Mouse (Mus musculus): Measurements from ENCODE around the gene Efcab2. TPM values are rescaled to one million over a fixed set of nuclear protein-coding genes. Genes with fewer than 3 reads are reported as not detected.
"Not testable (repeated sequence)": the region's sequence is repeated elsewhere in the genome, so short reads cannot be mapped to it uniquely, and the experiment has no call there.

Gene Efcab2
- total RNA-seq, 2 experiments from 2014 or later, result 8.9 to 10.8 TPM

GRCm38 (mm10) chr1:178406765-178407645 lies 1.1 kb downstream of the Efcab2 start:
- no peak for DNase-seq (ENCODE audit: extremely low spot score in 1 of 2, low spot score in 2 of 2)
- TF ChIP-seq CTCF (IDR thresholded peaks at IDR 0.05), result no peak
- intact Hi-C loops (cut with DNase I), result loop anchor here (1.0 to 2.0 kb wide), 4 partner anchors 38 to 89 kb away; partner anchors contain the start of gene Hnrnpu
- H3K27ac ChIP-seq, result peak overlapping the region; percentile 100
- peak overlapping the region; percentile 100 for H3K4me3 ChIP-seq

DNA sequence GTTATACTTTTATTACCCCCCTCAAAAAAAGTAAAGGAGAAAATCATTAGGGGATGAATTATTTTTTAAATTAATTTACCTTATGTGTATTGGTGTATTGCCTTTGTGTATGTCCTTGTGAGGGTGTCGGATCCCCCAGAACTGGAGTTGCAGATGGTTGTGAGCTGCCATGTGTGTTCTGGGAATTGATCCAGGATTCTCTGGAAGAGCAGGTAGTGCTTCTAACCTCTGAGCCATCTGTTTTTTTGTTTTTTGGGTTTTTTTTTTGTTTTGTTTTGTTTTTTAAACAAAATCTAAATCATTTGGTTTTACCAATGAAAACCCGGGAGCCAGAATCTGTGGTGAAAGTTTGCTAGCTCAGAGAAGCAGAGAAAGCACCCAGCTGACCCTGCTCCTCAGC lies 1.8 kb downstream of the Efcab2 start:
- DNase-seq (ENCODE audit: extremely low spot score in 1 of 2, low spot score in 2 of 2), result no peak
- TF ChIP-seq CTCF (IDR thresholded peaks at IDR 0.05), result no peak
- intact Hi-C loops (cut with DNase I), result loop anchor here (2.0 kb wide), 1 partner anchor 41 kb away; no protein-coding TSS in a partner anchor

GRCm38 (mm10) chr1:178408901-178409361 lies 3.0 kb downstream of the Efcab2 start:
- Histone ChIP-seq H3K27ac (no peak overlapping the region), H3K4me3 (no peak overlapping the region)
- DNase-seq (ENCODE audit: extremely low spot score in 1 of 2, low spot score in 2 of 2), result no peak
- TF ChIP-seq CTCF (IDR thresholded peaks at IDR 0.05), result no peak
- intact Hi-C loops (cut with DNase I), result no loop called here

More for the DNA sequence above, 1.8 kb downstream of the Efcab2 start:
- no peak overlapping the region for H3K27ac ChIP-seq
- H3K4me3 ChIP-seq, result no peak overlapping the region

GRCm38 (mm10) chr1:178413367-178413766 lies 7.5 kb downstream of the Efcab2 start:
- H3K27ac ChIP-seq; intact Hi-C loops (cut with DNase I); H3K4me3 ChIP-seq; DNase-seq (ENCODE audit: extremely low spot score in 1 of 2, low spot score in 2 of 2): not testable (repeated sequence)

DNA sequence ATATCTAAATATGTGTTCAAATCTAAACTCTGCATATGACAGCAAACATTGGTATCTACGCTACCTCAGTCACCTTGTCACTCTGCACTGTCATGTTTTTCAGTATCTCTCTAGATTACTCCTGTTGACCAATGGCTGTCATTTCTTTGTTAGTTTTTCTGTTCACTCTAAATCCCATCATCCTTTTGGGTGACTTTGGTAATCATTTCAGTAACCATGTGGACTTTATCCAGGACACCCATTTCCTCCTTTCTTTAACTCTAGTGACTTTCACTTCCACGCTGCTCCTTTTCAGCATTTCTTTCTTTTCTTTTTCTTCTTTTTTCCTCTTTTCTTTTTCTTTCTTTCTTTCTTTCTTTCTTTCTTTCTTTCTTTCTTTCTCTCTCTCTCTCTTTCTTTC lies 13.7 kb downstream of the Efcab2 start:
- DNase-seq (ENCODE audit: extremely low spot score in 1 of 2, low spot score in 2 of 2), result no peak
- H3K4me3 ChIP-seq, result no peak overlapping the region

DNA sequence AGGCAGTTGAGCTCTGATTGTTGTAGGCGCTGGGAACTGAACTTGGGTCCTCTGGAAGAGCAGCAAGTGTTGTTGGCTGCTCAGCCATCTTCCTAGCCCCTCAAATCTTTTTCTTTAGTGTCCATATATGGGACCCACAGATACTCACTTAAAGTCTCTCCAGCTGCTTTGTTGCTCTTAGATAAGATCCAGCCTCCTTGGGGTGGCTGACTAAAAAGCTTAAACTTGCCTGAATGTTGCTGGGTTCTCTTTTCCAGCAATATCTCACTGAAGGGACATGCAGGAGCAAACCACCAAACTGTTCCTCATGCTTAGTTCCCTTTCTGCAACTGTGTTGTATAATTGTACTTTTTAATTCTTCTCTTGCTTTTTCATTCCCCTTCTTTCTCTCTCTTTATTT lies 17.8 kb downstream of the Efcab2 start:
- H3K4me3 ChIP-seq, result no peak overlapping the region
- TF ChIP-seq CTCF (IDR thresholded peaks at IDR 0.05), result no peak
- no peak overlapping the region for H3K27ac ChIP-seq
- DNase-seq (ENCODE audit: extremely low spot score in 1 of 2, low spot score in 2 of 2), result no peak
- intact Hi-C loops (cut with DNase I), result no loop called here

More for the DNA sequence above, 13.7 kb downstream of the Efcab2 start:
- TF ChIP-seq CTCF (IDR thresholded peaks at IDR 0.05), result no peak
- H3K27ac ChIP-seq, result no peak overlapping the region
- intact Hi-C loops (cut with DNase I), result no loop called here

DNA sequence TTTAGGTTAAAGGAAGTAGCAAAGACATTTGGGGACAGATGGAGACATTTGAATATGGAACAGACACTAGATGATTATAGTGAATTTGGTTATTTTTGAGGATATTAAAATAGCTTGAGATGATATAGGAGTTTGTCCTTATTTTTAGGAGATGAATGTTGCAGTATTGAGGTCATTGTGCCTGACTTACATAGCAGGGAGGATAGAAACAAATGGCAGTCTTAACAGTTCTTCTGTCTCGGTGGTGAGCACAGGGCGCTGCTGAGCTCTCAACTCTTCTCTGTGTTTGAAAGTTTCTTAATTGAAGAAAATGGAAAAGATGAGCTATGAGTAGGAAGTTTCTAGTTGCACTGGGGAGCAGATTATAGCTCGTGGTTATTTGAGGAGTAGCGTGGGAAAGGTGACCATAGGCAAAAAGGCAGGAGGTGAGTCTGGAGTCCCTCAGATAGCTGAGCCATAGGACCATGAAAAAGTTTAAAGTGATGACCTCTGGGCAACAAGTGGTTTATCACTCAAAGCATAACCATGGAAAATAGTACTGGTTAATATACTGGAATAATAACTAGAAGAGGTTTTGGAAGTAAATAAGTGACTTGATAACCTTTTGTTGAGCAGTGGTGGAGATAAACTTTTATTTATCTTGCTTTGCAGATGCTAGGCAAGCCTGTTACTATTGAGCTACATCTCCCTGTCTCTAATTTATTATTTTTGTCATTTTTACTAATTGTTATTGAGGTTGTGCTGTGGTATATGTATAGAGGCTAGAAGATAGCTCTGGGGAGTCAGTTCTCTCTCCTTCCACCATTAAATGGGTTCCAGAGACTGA lies 25.9 kb downstream of the Efcab2 start:
- no peak for TF ChIP-seq CTCF (IDR thresholded peaks at IDR 0.05)
- Histone ChIP-seq H3K27ac (no peak overlapping the region), H3K4me3 (no peak overlapping the region)
- DNase-seq (ENCODE audit: extremely low spot score in 1 of 2, low spot score in 2 of 2), result no peak
- intact Hi-C loops (cut with DNase I), result no loop called here

DNA sequence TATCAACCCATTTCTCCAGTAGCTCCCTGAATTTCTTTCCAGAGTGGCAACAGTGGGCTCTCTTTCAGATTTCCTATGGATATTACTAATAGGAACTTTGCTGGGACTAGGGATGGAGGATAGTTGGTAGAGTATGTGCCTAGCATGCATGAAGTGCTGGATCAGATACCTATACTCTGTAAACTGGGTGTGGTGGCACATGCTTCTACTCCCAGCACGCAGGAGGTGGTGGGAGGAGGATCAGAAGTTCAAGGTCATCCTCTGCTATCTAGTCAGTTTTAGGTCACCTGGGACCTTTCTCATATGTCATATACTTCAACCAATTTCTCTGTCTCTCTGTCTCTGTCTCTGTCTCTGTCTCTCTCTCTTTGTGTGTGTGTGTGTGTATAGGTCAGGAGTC lies 27.7 kb downstream of the Efcab2 start:
- no peak overlapping the region for H3K4me3 ChIP-seq
- no peak overlapping the region for H3K27ac ChIP-seq
- DNase-seq (ENCODE audit: extremely low spot score in 1 of 2, low spot score in 2 of 2), result no peak
- TF ChIP-seq CTCF (IDR thresholded peaks at IDR 0.05), result no peak
- intact Hi-C loops (cut with DNase I), result no loop called here

GRCm38 (mm10) chr1:178444407-178444806 lies 38.5 kb downstream of the Efcab2 start:
- no peak for TF ChIP-seq CTCF (IDR thresholded peaks at IDR 0.05)
- H3K27ac ChIP-seq, result no peak overlapping the region
- intact Hi-C loops (cut with DNase I), result no loop called here

DNA sequence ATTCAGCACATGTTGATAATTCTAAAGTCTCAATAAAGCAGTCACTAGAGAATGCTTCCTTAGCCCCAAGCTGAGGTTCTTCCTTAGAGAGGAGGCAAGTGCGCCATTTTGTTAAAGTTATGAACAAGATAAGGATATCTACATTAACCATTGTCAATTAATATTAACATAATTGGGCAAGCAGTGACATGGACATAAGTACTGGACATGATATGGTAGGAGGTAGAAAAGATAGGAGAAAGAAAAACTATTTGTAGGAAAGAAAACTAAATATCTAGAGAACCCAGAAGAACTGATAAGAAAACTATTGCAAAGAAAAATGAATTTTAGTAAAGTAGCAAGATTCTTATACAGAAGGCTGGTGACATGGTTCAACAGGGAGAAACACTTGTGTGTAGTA lies 41.2 kb downstream of the Efcab2 start:
- intact Hi-C loops (cut with DNase I), result loop anchor here (5.0 kb wide), 1 partner anchor 300 kb away; no protein-coding TSS in a partner anchor
- DNase-seq (ENCODE audit: extremely low spot score in 1 of 2, low spot score in 2 of 2), result no peak
- Histone ChIP-seq H3K27ac (no peak overlapping the region), H3K4me3 (no peak overlapping the region)
- no peak for TF ChIP-seq CTCF (IDR thresholded peaks at IDR 0.05)

More at GRCm38 (mm10) chr1:178444407-178444806, 38.5 kb downstream of the Efcab2 start:
- DNase-seq (ENCODE audit: extremely low spot score in 1 of 2, low spot score in 2 of 2), result no peak
- no peak overlapping the region for H3K4me3 ChIP-seq

- intact Hi-C loops (cut with DNase I), result loop anchor here (2.0 to 5.0 kb wide), 5 partner anchors 42 to 301 kb away; partner anchors contain the start of genes Cox20, Efcab2 and Hnrnpu
- DNase-seq (ENCODE audit: extremely low spot score in 1 of 2, low spot score in 2 of 2), result no peak
- TF ChIP-seq CTCF (IDR thresholded peaks at IDR 0.05), result no peak
- Histone ChIP-seq H3K27ac (peak overlapping the region; percentile 60), H3K4me3 (no peak overlapping the region)
Observed at GRCm38 (mm10) chr1:178448271-178448744, 42.4 kb downstream of the Efcab2 start.
